Mouse (Mus musculus) brain, embryonic 14.5 days (tissue): ENCODE results near the gene Atp6v0a2.
"Not testable (repeated sequence)": the region's sequence is repeated elsewhere in the genome, so short reads cannot be mapped to it uniquely, and the experiment has no call there.

ENCODE experiments used
- CTCF ChIP-seq: fragments of 200-500 bp; IDR thresholded peaks from 2 replicates; pipeline ENCODE4 v1.5.1; 2012; ENCODE audit warnings: inconsistent platforms, mild to moderate bottlenecking, moderate library complexity, borderline replicate concordance; ENCODE audit not compliant: insufficient read depth, insufficient read length; ENCODE audit errors: extremely low read depth
- POLR2A ChIP-seq: fragments of 200-500 bp; IDR thresholded peaks from 2 replicates; pipeline ENCODE4 v1.6.1; 2012; ENCODE audit warnings: mild to moderate bottlenecking, inconsistent platforms, borderline replicate concordance; ENCODE audit not compliant: poor library complexity, insufficient read depth, insufficient read length, severe bottlenecking; ENCODE audit errors: extremely low read depth

DNA sequence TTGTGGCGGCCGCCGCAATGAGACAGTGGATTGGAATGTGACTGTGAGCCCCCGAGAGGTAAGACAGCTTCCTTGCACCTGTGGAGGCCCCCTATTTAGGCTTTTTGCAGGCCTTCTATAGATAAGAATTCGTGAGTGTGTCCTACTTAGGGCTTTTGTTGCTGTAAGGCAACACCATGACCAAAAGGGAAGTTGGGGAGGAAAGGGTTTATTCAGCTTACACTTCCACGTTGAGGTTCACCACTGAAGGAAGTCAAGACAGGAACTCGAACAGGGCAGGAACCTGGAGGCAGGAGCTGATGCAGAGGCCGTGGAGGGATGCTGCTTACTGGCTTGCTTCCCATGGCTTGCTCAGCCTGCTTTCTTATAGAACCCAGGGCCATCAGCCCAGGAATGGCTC is 28.6 kb upstream of the Atp6v0a2 start:
- not testable (repeated sequence) for TF ChIP-seq CTCF, POLR2A
